Mouse (Mus musculus): Measurements from ENCODE around the gene Notch4.

GRCm38 (mm10) chr17:34635671-34636070, 71.6 kb downstream of the Notch4 start:
- TF ChIP-seq ZNF384 (IDR thresholded peaks at IDR 0.05; ENCODE audit: low read depth, low read length) = no peak
- no peak for TF ChIP-seq ZC3H11A (IDR thresholded peaks at IDR 0.05; ENCODE audit: borderline replicate concordance, low read depth, low read length)
- no peak for TF ChIP-seq CHD2 (IDR thresholded peaks at IDR 0.05; ENCODE audit: low read depth, low read length)
